Mouse (Mus musculus) forebrain, embryonic 13.5 days (tissue): ENCODE measurements at regions not wholly inside any gene's neighbourhood (a gene's known extent, or its start where the extent isn't known, plus 50 kb on each side); places are given as distances from the start of the nearest gene placed in this dataset.

Source experiments
- ATAC-seq: fragments of 200-750 bp; cut with Nextera tagmentation; 2 replicates; pipeline ENCODE4 v1.8.0; 2017
- H3K27ac ChIP-seq: fragments of 300-500 bp; sonication (generic); 2 replicates; pipeline ENCODE4 v1.5.1; 2015; ENCODE audit warnings: inconsistent platforms, mild to moderate bottlenecking, moderate library complexity
- H3K27me3 ChIP-seq: fragments of 300-500 bp; sonication (generic); 2 replicates; pipeline ENCODE4 v1.6.1; 2015; ENCODE audit warnings: mild to moderate bottlenecking, inconsistent platforms
- H3K36me3 ChIP-seq: fragments of 300-500 bp; sonication (generic); 2 replicates; pipeline ENCODE4 v1.6.1; 2015; ENCODE audit warnings: mild to moderate bottlenecking, inconsistent platforms; ENCODE audit not compliant: poor library complexity, severe bottlenecking
- H3K4me1 ChIP-seq: fragments of 300-500 bp; sonication (generic); 2 replicates; pipeline ENCODE4 v1.6.1; 2015; ENCODE audit warnings: inconsistent platforms
- H3K4me2 ChIP-seq: fragments of 300-500 bp; sonication (generic); 2 replicates; pipeline ENCODE4 v1.6.1; 2015; ENCODE audit warnings: inconsistent platforms, mild to moderate bottlenecking, moderate library complexity
- H3K4me3 ChIP-seq: fragments of 300-500 bp; sonication (generic); 2 replicates; pipeline ENCODE4 v1.5.1; 2015; ENCODE audit warnings: mild to moderate bottlenecking, inconsistent platforms
- H3K9ac ChIP-seq: fragments of 300-500 bp; sonication (generic); 2 replicates; pipeline ENCODE4 v1.6.1; 2015; ENCODE audit warnings: mild to moderate bottlenecking, inconsistent platforms
- H3K9me3 ChIP-seq: fragments of 300-500 bp; sonication (generic); replicated peaks from 2 replicates; pipeline ENCODE4 v1.6.1; 2016; ENCODE audit warnings: inconsistent platforms
- WGBS: fragments of 180-500 bp; shearing (Covaris S2); methylation state at CpG from one replicate; pipeline ENCODE4 v1.1.7; 2015; 5-methylcytosine and 5-hydroxymethylcytosine counted together

DNA sequence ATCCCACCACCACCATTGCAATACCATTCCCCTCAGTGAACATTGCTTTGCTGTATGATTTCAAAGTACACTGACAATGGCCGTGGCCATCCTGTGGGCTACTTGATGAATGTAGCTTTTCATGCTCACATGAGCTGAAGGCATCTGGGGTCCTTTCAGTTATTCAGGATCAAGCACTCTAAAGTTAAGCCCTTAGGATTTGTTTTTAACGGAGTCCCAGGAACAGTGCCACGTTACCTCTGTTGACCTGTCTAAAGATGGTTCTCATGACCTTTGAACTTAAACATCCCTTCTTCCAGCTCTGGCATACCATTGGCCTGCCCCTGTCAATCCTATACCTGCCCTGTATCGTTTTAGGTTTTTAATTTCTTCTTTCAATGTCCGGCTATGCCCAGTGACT, 251.7 kb upstream of the Sall1 start:
- 38% methylated on average over 5 of the region's 5 CpGs for whole genome bisulfite sequencing
- H3K9me3 ChIP-seq: no peaks in the 10 kb centered on the region
- ATAC-seq: no peak

GRCm38 (mm10) chr8:89289017-89289416, 245.1 kb upstream of the Sall1 start:
- Histone ChIP-seq H3K27me3 (no peaks in the 10 kb centered on the region), H3K9ac (no peak overlapping the region), H3K9me3 (no peaks in the 10 kb centered on the region), H3K4me3 (no peak overlapping the region), H3K4me1 (peaks cover 12% of the 10 kb centered on the region), H3K36me3 (no peaks in the 10 kb centered on the region), H3K27ac (no peak overlapping the region), H3K4me2 (no peak overlapping the region)
- ATAC-seq: peak; percentile 16; the same call in 1 of the 2 replicates
- 4% methylated on average over 5 of the region's 5 CpGs for WGBS

More for the DNA sequence above, 251.7 kb upstream of the Sall1 start:
- no peak overlapping the region for H3K9ac ChIP-seq
- no peak overlapping the region for H3K27ac ChIP-seq
- 0 out of 2 replicates have a peak, but pooled peaks cover 7% of the 10 kb centered on the region for H3K4me1 ChIP-seq
- no peaks in the 10 kb centered on the region for H3K27me3 ChIP-seq
- no peak overlapping the region for H3K4me2 ChIP-seq
- H3K36me3 ChIP-seq: no peaks in the 10 kb centered on the region
- no peak overlapping the region for H3K4me3 ChIP-seq

DNA sequence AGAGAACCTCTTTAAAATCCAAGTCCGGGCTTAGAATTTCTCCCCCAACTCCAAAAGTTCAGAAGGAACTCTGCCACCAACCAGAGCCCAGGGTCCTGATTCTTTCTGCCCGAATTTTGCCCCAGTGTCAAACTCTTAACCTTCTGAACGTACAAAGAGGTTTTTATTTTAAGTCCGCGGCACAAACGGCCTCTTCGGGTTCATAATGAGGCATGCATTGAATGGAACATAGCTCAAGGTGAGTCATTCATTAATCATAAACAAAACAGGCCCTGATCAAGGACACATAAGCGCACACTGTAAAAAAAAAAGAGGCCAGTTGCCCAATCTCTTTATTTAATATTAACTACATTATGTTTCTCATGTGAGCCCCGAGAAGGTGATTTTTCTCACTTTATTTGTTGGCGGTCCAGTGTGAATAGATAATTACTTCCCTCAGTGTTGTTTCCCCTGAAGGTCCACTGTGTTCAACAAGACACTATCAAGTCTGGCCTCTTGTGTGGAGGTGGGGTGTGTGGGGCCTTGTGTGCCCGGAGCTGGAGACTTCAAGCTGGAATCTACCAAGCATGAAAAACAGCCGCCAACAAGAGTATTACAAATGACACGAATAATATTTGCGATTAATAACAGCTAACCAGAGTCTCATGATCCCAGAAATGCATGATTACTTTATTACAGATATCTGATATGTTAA, 241.1 kb upstream of the Sall1 start:
- H3K4me1 ChIP-seq: peaks cover 15% of the 10 kb centered on the region
- no peak overlapping the region for H3K4me2 ChIP-seq
- no peak overlapping the region for H3K27ac ChIP-seq
- H3K9ac ChIP-seq: no peak overlapping the region
- no peaks in the 10 kb centered on the region for H3K9me3 ChIP-seq
- H3K27me3 ChIP-seq: no peaks in the 10 kb centered on the region
- no peaks in the 10 kb centered on the region for H3K36me3 ChIP-seq
- H3K4me3 ChIP-seq: no peak overlapping the region
- no peak for ATAC-seq
- 63% methylated on average over 14 of the region's 14 CpGs for WGBS

GRCm38 (mm10) chr8:89283105-89284096, 239.4 kb upstream of the Sall1 start:
- Histone ChIP-seq H3K27ac (no peak overlapping the region), H3K4me3 (no peak overlapping the region), H3K9ac (no peak overlapping the region), H3K4me2 (no peak overlapping the region), H3K9me3 (no peaks in the 10 kb centered on the region), H3K4me1 (peaks cover 4% of the 10 kb centered on the region), H3K36me3 (no peaks in the 10 kb centered on the region), H3K27me3 (no peaks in the 10 kb centered on the region)
- 88% methylated on average over 17 of the region's 17 CpGs for WGBS
- ATAC-seq: no peak

DNA sequence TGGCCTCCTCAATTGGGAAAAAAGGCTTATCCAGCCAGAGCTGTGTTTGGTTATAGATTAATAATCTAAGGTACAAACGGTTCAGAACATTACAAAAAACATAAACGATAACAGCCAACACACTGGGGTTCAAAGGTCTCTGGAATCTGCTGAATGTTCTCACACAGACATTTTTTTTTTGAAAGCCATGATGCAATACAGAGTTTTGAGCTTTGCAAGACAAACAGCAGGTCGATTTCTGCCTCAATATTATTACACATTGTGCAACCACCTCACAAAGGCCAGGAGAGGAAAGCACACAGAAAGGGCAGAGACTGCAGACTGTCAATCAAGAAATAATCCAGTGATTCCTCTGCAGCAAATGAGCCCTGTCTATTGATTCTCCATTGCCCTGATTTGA, 235.9 kb upstream of the Sall1 start:
- H3K9me3 ChIP-seq: no peaks in the 10 kb centered on the region
- WGBS: 79% methylated on average over 3 of the region's 3 CpGs
- H3K27me3 ChIP-seq: no peaks in the 10 kb centered on the region
- no peak overlapping the region for H3K4me2 ChIP-seq
- no peak for ATAC-seq
- H3K4me3 ChIP-seq: no peak overlapping the region
- no peak overlapping the region for H3K9ac ChIP-seq
- H3K4me1 ChIP-seq: peaks cover 4% of the 10 kb centered on the region; the same call in 1 of the 2 replicates
- no peaks in the 10 kb centered on the region for H3K36me3 ChIP-seq
- H3K27ac ChIP-seq: no peak overlapping the region

- no peak overlapping the region for H3K4me3 ChIP-seq
- H3K9me3 ChIP-seq: no peaks in the 10 kb centered on the region
- H3K27me3 ChIP-seq: no peaks in the 10 kb centered on the region
- no peaks in the 10 kb centered on the region for H3K36me3 ChIP-seq
- no peak overlapping the region for H3K27ac ChIP-seq
- H3K4me1 ChIP-seq: peaks cover 4% of the 10 kb centered on the region; the same call in 1 of the 2 replicates
- ATAC-seq: no peak
- H3K4me2 ChIP-seq: no peak overlapping the region
- H3K9ac ChIP-seq: no peak overlapping the region
- 85% methylated on average over 6 of the region's 6 CpGs for WGBS
Observed at GRCm38 (mm10) chr8:89279142-89279541, 235.2 kb upstream of the Sall1 start.

DNA sequence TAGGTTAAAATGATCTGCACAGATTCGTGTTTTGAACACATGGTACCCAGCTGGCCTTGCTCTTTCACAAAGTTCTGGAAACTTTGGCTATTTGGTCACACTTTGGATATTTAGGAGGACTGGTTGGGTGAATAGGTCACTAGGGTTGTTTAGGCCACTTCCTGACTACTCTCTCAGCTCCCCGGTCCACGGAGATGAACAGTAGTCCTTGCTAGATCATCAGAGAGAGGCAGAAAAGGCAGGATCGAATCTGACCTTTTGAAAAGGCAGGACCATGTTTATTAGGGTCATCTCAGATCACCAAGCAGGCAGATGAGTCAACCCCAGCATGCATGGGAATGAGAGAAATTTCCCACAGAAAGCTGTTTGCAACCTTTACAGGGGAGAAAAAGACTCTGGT, 229.3 kb upstream of the Sall1 start:
- H3K4me3 ChIP-seq: no peak overlapping the region
- H3K4me2 ChIP-seq: peak overlapping the region; percentile 69
- H3K4me1 ChIP-seq: peaks cover 28% of the 10 kb centered on the region
- no peaks in the 10 kb centered on the region for H3K9me3 ChIP-seq
- 67% methylated on average over 4 of the region's 4 CpGs for WGBS
- no peaks in the 10 kb centered on the region for H3K27me3 ChIP-seq
- no peaks in the 10 kb centered on the region for H3K36me3 ChIP-seq
- H3K27ac ChIP-seq: peak overlapping the region; percentile 88
- no peak overlapping the region for H3K9ac ChIP-seq
- no peak for ATAC-seq

- ATAC-seq: peak; percentile 50
- Histone ChIP-seq H3K4me1 (peaks cover 28% of the 10 kb centered on the region), H3K9ac (peak overlapping the region; percentile 54), H3K27me3 (no peaks in the 10 kb centered on the region), H3K4me3 (peak overlapping the region; percentile 37), H3K4me2 (peak overlapping the region; percentile 69), H3K9me3 (0 out of 2 replicates have a peak, but pooled peaks cover 7% of the 10 kb centered on the region), H3K36me3 (no peaks in the 10 kb centered on the region), H3K27ac (peak overlapping the region; percentile 88)
- WGBS: under 1% methylated on average over 28 of the region's 28 CpGs
Observed at GRCm38 (mm10) chr8:89272381-89272815, 228.4 kb upstream of the Sall1 start.

- Histone ChIP-seq H3K27ac (peak overlapping the region; percentile 88), H3K36me3 (no peaks in the 10 kb centered on the region), H3K9ac (peak overlapping the region; percentile 54), H3K9me3 (0 out of 2 replicates have a peak, but pooled peaks cover 7% of the 10 kb centered on the region), H3K4me3 (peak overlapping the region; percentile 37), H3K27me3 (no peaks in the 10 kb centered on the region), H3K4me1 (peaks cover 28% of the 10 kb centered on the region), H3K4me2 (peak overlapping the region; percentile 69)
- WGBS: 2% methylated on average over 22 of the region's 22 CpGs
- ATAC-seq: peak; percentile 87
Observed at GRCm38 (mm10) chr8:89271381-89272355, 227.7 kb upstream of the Sall1 start.

DNA sequence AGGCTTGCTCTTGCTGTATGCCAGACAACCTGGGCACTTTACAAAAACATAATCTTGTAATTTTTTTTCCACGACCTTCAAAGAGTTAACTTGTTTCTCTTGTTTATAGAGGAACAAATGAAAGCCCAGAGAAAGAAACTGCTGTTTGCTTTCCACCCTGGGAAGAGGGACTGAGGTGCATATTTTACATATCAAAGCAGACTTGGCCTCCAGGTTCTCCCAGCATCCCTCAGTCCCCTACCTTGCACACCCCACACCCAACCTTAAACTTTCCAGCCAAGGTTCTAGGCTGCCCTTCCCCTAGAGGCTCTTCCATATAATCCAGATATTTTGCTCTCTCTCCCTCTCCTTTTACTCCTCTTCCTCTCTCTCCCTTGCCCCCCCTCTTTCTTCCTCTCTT, 226.0 kb upstream of the Sall1 start:
- H3K27me3 ChIP-seq: no peaks in the 10 kb centered on the region
- peaks cover 15% of the 10 kb centered on the region for H3K9me3 ChIP-seq
- H3K4me3 ChIP-seq: no peak overlapping the region
- peaks cover 28% of the 10 kb centered on the region for H3K4me1 ChIP-seq
- H3K9ac ChIP-seq: no peak overlapping the region
- peak overlapping the region; percentile 88 for H3K27ac ChIP-seq
- ATAC-seq: no peak
- WGBS: 26% methylated on average over 1 of the region's 1 CpGs
- no peak overlapping the region for H3K4me2 ChIP-seq
- no peaks in the 10 kb centered on the region for H3K36me3 ChIP-seq

GRCm38 (mm10) chr8:89261163-89261812, 217.3 kb upstream of the Sall1 start:
- Histone ChIP-seq H3K27ac (no peak overlapping the region), H3K36me3 (no peaks in the 10 kb centered on the region), H3K27me3 (no peaks in the 10 kb centered on the region), H3K9ac (no peak overlapping the region), H3K9me3 (peaks cover 11% of the 10 kb centered on the region), H3K4me1 (no peaks in the 10 kb centered on the region), H3K4me3 (no peak overlapping the region), H3K4me2 (no peak overlapping the region)
- ATAC-seq: no peak
- WGBS: 81% methylated on average over 15 of the region's 15 CpGs
